Mouse (Mus musculus) lung, adult 18-20 months (tissue): ENCODE measurements around the gene Vwa5b2.

Source experiments
- DNase-seq, 2 experiments: peaks; one replicate each; pipeline ENCODE4 v3.0.0; 2022; ENCODE audit warnings: mixed read lengths in 2 of 2

The Vwa5b2 gene

DNA sequence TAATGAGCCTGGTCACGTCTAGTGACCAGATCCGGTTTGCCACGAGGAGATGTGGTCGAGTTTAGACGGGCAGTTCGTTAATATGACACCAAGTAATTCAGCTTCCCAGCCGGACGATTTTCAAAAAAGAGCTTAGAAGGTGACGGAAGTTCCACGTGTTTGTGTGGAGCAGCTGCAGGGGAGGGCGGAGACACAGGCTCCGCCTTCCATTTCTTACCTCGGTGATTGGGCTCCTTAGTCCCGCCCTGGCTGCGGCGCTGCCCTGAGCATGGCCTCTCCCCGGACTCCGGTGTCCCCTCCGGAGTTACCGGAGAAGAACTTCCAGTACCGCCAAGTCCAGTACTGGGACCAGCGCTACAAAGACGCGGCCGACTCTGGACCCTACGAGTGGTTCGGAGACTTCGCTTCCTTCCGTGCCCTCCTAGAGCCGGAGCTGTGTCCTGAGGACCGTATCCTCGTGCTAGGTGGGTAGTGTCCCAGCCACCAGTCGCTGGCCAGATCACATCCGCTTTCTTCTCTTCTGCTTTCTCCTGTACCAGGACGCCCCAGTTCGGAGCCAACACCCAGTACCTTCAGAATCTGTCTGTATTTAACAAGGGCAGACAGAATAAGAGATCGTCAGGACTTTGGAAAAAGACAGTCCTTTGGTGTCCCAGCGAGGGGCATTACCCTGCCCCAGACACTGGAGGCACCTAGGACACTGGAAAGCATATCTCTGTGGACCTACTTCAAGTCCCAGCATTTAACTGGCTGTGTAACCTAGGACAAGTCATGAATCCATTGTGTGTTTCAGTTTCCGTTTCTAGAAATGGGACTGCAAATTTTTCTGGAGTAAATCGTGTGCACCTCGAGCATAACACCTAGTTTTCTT is 22.3 kb downstream of the Vwa5b2 start, which contains the start of the genes Eef1akmt4, Gm49333 and Alg3:
TSS of gene Eef1akmt4 (plus strand) at position 237 of the 871 bp plus-strand sequence.
TSS of gene Gm49333 (plus strand) at position 254 of the 871 bp plus-strand sequence.
TSS of gene Alg3 (minus strand) at position 379 of the 871 bp plus-strand sequence.
- peak; percentile 92 for DNase-seq

- no peak for DNase-seq
Measured at GRCm38 (mm10) chr16:20619541-20620398, 30.5 kb downstream of the Vwa5b2 start.

DNA sequence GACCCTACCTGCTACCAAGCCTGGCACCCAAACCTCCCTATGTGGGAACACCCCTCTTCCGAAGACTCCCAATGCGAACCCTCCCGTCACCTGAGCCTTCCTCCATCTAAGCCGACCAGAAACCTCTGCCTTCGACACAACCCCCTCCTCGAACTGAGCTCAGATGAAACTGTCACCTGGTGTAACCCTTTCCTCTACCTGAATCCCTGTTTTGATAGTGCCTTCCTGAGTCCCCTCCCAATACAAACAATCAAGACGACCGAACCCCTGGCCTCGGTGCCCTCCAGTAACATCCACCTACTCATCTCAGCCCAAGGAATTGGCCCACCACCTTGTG is 31.1 kb downstream of the Vwa5b2 start:
- DNase-seq: no peak

- no peak for DNase-seq
Measured at GRCm38 (mm10) chr16:20620751-20621190, 31.5 kb downstream of the Vwa5b2 start.

DNA sequence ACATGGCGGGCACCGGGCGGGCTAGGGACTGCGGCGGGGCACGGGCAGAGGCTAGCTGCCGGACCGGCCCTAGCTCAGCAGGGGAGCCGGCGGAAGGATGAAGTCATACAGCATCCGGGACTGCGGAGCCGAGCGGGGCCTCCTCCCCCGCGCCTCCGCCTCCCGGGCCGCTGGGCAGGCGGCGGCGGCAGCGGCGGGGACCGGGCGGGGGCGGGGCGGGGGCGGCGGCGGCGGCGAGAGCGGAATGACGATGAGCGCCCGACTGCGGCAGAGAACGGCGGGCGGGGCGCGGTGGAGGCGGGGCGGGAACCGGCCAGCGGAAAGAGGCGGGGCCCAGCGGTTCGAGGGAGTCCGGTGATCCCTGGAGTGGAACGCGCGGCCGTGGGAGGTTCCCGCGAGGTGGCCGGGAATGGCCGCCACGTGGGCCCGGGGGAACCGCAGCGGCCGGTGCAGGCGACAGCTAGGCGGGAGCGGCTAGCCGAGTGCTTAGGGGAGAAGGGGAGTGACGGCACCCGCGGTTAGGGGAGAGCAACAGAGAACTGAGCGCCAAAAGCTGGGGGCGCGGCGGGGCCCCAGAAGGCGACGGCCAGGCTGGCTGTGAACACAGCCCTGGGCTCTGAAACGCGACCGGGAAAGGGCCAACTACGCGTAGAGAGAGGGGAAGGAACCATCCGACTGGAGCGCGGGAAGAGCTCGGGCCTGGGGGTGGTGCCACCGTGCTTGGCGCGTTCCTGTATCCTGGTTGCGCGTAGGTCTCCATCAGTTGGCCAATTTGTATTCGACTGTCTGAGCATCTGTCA is 32.1 kb downstream of the Vwa5b2 start, which contains the start of gene Camk2n2:
TSS of gene Camk2n2 (minus strand) at position 97 of the 800 bp plus-strand sequence.
- DNase-seq: peak; percentile 76 to 82

DNA sequence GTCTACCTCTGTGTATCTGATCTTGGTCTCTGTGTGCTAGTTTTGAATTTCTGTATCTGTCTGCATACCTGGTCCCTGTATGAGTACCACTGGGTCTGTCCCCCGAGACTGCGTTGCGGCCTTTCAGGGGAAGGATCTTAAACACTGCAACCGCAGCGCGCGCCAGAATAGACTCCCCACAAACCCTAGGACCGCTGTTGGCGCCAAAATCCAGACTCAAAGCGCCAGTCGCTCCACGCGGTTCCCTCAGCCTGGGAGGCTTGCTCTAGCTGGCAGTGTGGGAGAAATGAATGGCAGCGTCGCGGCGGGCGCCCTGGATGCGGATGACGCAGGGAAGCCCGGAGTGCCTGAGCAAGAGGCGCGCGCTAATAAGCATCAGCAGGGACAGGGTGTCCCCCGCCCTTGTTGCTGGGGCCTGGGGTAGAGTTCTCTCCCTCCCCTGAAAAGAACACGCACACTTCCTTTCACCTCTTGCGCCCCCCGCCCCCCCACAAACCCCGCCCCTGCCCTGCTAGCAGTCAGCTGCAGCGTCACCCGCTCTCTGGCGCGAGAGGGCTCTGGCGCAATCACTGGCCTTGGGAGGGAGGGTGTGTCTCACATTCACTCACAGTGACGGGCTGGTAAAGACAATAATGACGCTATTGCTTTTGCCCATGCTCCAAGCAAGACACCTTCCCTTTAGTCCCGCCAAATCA is 32.9 kb downstream of the Vwa5b2 start:
- peak; percentile 79 to 85 for DNase-seq

- no peak for DNase-seq
Measured at GRCm38 (mm10) chr16:20623211-20623610, 33.9 kb downstream of the Vwa5b2 start.

GRCm38 (mm10) chr16:20628871-20629391 is 39.7 kb downstream of the Vwa5b2 start:
- DNase-seq: no peak

DNA sequence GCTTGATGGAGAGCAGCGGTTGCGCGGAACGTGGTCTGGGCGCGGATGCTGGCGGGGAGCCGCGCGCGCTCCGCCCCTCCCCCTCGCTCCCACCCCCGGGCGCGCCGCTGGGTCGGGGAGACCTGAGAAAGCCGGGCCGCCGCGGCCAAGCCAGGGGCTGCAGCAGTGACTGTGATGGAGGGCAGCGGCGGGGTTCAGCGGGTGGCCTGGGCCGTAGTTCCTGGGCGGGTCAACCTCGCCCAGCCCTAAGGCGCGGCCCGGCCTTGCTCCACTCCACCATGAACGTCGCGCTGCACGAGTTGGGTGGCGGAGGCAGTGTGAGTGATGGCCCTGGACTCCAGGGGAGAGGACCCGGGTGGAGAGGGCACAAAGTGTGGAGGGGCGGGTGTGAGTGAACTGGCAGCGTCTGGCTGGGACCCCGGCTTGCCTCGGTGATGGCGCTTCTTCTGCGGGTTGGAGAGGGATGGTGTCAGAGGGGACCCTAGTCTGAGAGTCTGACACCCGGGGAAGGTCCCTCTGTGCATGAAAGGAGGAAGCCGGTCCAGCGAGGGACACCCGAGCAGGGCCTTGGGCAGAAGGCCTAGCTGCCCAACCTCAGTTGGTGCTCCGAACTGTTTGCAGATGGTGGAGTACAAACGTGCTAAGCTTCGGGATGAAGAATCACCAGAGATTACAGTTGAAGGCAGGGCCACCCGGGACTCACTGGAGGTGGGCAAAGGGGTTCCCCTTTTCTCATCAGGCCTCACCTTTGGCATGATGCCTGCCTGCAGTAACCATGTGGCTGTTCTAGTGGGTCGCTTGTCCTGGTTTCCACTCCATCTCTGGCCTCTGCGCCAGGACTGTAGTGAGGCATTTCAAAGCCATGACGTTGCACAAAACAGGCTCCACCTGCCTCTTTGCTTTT is 40.7 kb downstream of the Vwa5b2 start, which contains the start of gene Ece2:
TSS of gene Ece2 (plus strand) at position 98 of the 904 bp plus-strand sequence.
- no peak for DNase-seq

GRCm38 (mm10) chr16:20637410-20637809 is 48.1 kb downstream of the Vwa5b2 start:
- DNase-seq: no peak

DNA sequence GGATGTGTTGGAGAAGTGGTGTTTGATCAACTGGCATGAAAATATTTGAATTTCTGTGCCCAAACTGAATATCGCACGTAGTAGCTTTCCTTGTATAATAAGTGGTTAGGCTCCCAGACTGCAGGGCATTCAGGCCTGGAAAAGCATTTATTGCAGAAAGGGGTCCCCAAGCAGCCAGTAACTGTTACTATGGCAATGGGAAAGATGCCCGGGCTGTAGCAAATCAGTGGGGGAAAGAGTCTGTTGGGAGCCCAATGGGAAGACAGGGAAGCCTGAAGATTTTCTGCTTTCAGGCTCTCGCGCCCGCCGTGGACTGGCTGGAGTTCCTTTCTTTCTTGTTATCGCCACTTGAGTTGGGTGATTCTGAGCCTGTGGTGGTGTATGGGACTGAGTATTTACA is 49.1 kb downstream of the Vwa5b2 start:
- DNase-seq: no peak

GRCm38 (mm10) chr16:20642161-20642560 is 52.9 kb downstream of the Vwa5b2 start:
- peak; percentile 53 to 70 for DNase-seq

DNA sequence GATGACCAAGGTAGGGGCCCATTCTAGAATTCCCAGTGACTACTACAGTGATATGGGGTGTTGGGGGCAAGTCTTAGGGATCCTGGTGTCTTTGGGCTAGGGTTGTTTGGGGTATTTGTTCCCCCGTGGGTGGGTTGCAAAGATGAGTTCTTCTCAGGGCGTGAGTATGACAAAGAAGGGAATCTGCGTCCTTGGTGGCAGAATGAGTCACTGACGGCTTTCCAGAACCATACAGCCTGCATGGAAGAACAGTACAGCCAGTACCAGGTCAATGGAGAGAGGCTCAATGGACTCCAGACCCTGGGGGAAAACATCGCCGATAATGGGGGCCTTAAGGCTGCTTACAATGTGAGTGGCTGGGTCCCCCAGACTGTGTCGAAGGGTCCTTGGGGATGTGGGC is 54.6 kb downstream of the Vwa5b2 start:
- no peak for DNase-seq

DNA sequence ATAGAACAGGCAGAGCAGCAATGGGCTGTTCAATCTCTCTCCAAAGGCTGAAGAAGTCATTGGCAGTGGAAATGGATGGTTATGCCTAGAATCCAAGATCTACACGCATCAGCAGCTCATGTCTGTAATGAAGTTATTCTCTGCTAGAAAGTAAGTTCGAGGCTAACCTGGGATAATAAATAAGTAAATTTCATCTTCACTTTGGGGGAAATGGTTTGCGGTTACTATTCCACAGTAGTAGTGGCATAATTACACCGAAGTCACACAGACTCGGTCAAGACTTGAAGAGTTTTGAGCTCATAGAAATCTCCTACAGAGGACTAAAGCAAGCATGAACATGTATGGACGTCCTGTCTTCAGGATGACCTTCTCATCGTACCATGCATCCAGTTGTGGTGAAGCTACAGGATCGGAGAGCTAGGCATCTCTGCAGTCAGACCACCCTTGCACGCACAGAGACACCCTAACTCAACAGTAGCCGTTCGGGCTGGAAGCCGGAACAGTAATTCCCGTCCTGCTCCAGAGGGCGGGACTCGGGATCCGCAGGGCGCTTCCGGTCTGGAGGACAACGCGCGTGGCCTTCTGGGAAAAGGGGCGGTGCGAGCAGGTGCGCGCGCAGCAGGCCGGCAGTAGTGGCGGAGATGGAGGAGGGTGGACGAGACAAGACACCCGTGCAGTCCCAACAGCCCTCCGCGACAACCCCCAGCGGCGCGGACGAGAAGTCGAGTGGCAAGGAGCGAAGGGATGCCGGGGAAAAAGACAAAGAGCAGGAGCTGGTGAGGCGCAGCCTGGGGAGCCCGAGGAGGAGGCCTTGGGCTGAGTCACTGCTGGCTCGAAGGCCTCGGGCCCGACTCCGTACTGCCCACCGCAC is 62.0 kb downstream of the Vwa5b2 start, which contains the start of gene Psmd2:
TSS of gene Psmd2 (plus strand) at position 577 of the 871 bp plus-strand sequence.
- peak; percentile 95 to 97 for DNase-seq

- no peak for DNase-seq
Measured at GRCm38 (mm10) chr16:20651947-20652310, 62.7 kb downstream of the Vwa5b2 start.

DNA sequence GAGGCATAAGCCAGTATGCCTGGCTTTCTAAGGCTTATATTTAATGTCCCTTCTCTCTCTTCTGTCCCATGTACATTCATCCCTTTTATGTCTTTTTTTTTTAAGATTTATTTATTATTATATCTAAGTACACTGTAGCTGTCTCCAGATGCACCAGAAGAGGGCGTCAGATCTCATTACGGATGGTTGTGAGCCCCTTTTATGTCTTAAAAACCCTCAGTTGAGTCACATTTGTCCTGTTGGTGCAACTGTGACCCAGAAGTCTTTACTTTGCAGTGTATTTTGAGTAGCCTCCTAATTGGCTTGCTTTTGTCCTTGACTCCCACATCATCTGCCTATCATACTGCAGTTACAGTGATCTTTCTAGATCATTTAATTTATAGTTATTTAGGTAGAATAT is 64.0 kb downstream of the Vwa5b2 start:
- DNase-seq: no peak
